Mouse (Mus musculus): Measurements from ENCODE around the gene Tlcd1.

- TF ChIP-seq CTCF (IDR thresholded peaks at IDR 0.05; ENCODE audit: borderline replicate concordance, extremely low read depth, insufficient read depth, insufficient read length) (peak; percentile 97), POLR2A (IDR thresholded peaks at IDR 0.05; ENCODE audit: borderline replicate concordance, extremely low read depth, insufficient read depth, insufficient read length, poor library complexity, severe bottlenecking) (no peak)
Measured at GRCm38 (mm10) chr11:78177903-78178858, 1.7 kb downstream of the Tlcd1 start.
